Mouse (Mus musculus): ENCODE data around the gene Clrn2. TPM values are rescaled to one million over a fixed set of nuclear protein-coding genes. Genes with fewer than 3 reads are reported as not detected.

The Clrn2 gene
- total and polyA plus RNA-seq, 3 experiments: 0.33 TPM; not detected in 2

DNA sequence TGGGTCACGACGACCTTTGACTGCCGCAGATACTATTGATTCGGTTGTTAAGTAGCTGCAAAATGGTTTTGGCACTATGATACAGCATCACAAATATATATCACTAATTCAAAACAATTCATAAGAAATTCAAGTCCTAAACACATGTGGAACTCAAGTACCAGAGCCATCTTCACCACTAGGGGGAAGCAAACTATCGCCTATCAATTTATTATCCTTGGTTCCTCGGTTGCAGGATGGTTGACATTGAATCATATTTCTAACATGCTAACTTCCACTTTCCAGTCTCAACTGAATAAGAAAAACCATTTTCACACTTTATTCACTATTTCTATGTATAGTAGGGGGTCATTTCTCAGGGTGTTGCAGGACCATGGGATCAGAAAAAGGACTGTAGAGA is 20.7 kb downstream of the Clrn2 start:
- H3K4me3 ChIP-seq (ENCODE audit: low read depth, low read length): no peak overlapping the region
- no peaks in the 10 kb centered on the region for H3K4me1 ChIP-seq (ENCODE audit: insufficient read depth, low read depth, low read length)
- ATAC-seq (ENCODE audit: extremely low read depth, insufficient number of reproducible peaks, low FRiP score, poor library complexity, severe bottlenecking): peak; percentile 15; the same call in 1 of the 2 replicates
- no peaks in the 10 kb centered on the region for H3K9me3 ChIP-seq (replicated peaks)
- TF ChIP-seq GATA1 (IDR thresholded peaks at IDR 0.05; ENCODE audit: borderline replicate concordance, low read length) (no peak), GATA2 (IDR thresholded peaks at IDR 0.05; ENCODE audit: borderline replicate concordance, low read depth, low read length) (no peak), CTCF (IDR thresholded peaks at IDR 0.05; ENCODE audit: low read depth, low read length) (no peak), POLR2AphosphoS5 (IDR thresholded peaks at IDR 0.05; ENCODE audit: insufficient replicate concordance, low read depth, low read length) (no peak)
- no peaks in the 10 kb centered on the region for H3K36me3 ChIP-seq (replicated peaks)
- peak; percentile 24 for DNase-seq (ENCODE audit: low spot score)
- peaks cover 10% of the 10 kb centered on the region; the same call in 1 of the 2 replicates for H3K27me3 ChIP-seq (ENCODE audit: insufficient read depth, low read length)

DNA sequence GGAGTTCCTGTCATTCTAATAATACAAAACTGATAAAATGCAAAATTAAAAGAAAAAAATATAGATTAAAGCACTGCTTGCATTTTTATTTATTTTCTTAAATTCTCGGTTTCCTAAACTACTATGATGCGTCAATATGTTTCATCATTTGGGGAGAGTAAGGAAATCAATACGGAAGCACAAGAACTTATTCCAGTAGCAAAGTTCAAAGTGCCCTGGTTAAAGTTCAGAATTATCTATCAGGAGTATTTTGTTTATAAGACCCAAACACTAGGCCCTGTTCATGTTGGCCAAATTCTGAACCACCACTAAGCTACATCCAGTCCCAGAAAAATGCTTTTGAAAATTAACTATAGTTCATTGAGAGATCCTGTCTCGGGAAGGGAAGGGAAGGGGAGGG is 21.2 kb downstream of the Clrn2 start:
- no peak for TF ChIP-seq GATA1 (IDR thresholded peaks at IDR 0.05; ENCODE audit: borderline replicate concordance, low read length)
- TF ChIP-seq CTCF (IDR thresholded peaks at IDR 0.05; ENCODE audit: low read depth, low read length): no peak
- TF ChIP-seq POLR2AphosphoS5 (IDR thresholded peaks at IDR 0.05; ENCODE audit: insufficient replicate concordance, low read depth, low read length): no peak
- TF ChIP-seq TAL1 (conservative IDR thresholded peaks at IDR 0.05; ENCODE audit: low read depth, low read length): no peak
- TF ChIP-seq GATA2 (IDR thresholded peaks at IDR 0.05; ENCODE audit: borderline replicate concordance, low read depth, low read length): no peak
- Histone ChIP-seq H3K9me3 (replicated peaks) (no peaks in the 10 kb centered on the region), H3K4me3 (ENCODE audit: low read depth, low read length) (no peak overlapping the region), H3K4me1 (ENCODE audit: insufficient read depth, low read depth, low read length) (no peaks in the 10 kb centered on the region), H3K36me3 (replicated peaks) (no peaks in the 10 kb centered on the region), H3K27me3 (ENCODE audit: insufficient read depth, low read length) (peaks cover 10% of the 10 kb centered on the region; the same call in 1 of the 2 replicates)
- DNase-seq (ENCODE audit: low spot score) (no peak), ATAC-seq (ENCODE audit: extremely low read depth, insufficient number of reproducible peaks, low FRiP score, poor library complexity, severe bottlenecking) (no peak)

DNA sequence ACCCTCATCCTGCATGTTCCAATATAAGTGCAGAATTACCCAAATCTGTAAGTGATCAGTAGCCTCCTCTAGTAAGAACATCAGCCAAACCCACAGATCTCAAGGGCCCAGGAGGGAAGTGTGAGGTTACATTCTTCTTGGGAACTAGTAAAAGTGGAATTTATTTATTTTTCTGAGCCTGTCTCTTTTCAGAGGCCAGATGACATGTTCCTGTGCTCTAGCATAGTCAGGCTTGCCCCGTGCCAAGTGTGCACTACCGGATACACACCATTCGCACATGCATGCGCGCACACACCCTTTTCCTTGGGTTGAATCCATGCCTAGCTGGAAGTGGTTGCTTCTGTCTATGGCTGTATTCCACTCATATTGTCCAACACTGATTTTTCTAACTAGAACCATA is 22.2 kb downstream of the Clrn2 start:
- no peaks in the 10 kb centered on the region for H3K9me3 ChIP-seq (replicated peaks)
- H3K4me1 ChIP-seq (ENCODE audit: insufficient read depth, low read depth, low read length): no peaks in the 10 kb centered on the region
- ATAC-seq (ENCODE audit: extremely low read depth, insufficient number of reproducible peaks, low FRiP score, poor library complexity, severe bottlenecking) (no peak), DNase-seq (ENCODE audit: low spot score) (no peak)
- no peak for TF ChIP-seq GATA2 (IDR thresholded peaks at IDR 0.05; ENCODE audit: borderline replicate concordance, low read depth, low read length)
- no peak for TF ChIP-seq CTCF (IDR thresholded peaks at IDR 0.05; ENCODE audit: low read depth, low read length)
- TF ChIP-seq GATA1 (IDR thresholded peaks at IDR 0.05; ENCODE audit: borderline replicate concordance, low read length): no peak
- TF ChIP-seq POLR2AphosphoS5 (IDR thresholded peaks at IDR 0.05; ENCODE audit: insufficient replicate concordance, low read depth, low read length): no peak
- TF ChIP-seq TAL1 (conservative IDR thresholded peaks at IDR 0.05; ENCODE audit: low read depth, low read length): no peak
- no peak overlapping the region for H3K4me3 ChIP-seq (ENCODE audit: low read depth, low read length)
- no peaks in the 10 kb centered on the region for H3K36me3 ChIP-seq (replicated peaks)
- H3K27me3 ChIP-seq (ENCODE audit: insufficient read depth, low read length): peaks cover 15% of the 10 kb centered on the region; the same call in 1 of the 2 replicates

DNA sequence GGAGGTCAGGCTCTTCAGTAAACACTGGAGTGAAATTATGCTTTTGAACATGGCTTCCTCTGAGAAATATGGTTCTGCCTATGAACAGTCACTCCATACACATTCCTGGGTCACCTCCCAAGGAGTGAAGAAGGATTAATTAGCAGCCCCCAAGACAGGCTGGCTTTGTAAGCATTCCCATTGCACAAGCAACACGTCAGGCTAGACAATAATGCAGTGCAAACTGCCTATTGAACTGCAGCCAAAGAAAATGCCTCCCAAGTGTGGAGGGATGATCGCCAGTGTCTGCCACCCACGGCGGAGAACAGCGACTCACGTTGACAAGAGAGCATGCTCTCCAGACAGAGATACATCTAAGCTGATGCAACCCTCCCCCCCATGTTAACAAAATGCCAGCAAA is 22.7 kb downstream of the Clrn2 start:
- H3K27me3 ChIP-seq (ENCODE audit: insufficient read depth, low read length): peaks cover 15% of the 10 kb centered on the region; the same call in 1 of the 2 replicates
- TF ChIP-seq CTCF (IDR thresholded peaks at IDR 0.05; ENCODE audit: low read depth, low read length): no peak
- no peak for TF ChIP-seq GATA2 (IDR thresholded peaks at IDR 0.05; ENCODE audit: borderline replicate concordance, low read depth, low read length)
- no peak for TF ChIP-seq GATA1 (IDR thresholded peaks at IDR 0.05; ENCODE audit: borderline replicate concordance, low read length)
- TF ChIP-seq POLR2AphosphoS5 (IDR thresholded peaks at IDR 0.05; ENCODE audit: insufficient replicate concordance, low read depth, low read length): no peak
- TF ChIP-seq TAL1 (conservative IDR thresholded peaks at IDR 0.05; ENCODE audit: low read depth, low read length): no peak
- H3K36me3 ChIP-seq (replicated peaks): no peaks in the 10 kb centered on the region
- DNase-seq (ENCODE audit: low spot score) (no peak), ATAC-seq (ENCODE audit: extremely low read depth, insufficient number of reproducible peaks, low FRiP score, poor library complexity, severe bottlenecking) (no peak)
- no peaks in the 10 kb centered on the region for H3K4me1 ChIP-seq (ENCODE audit: insufficient read depth, low read depth, low read length)
- no peak overlapping the region for H3K4me3 ChIP-seq (ENCODE audit: low read depth, low read length)
- H3K9me3 ChIP-seq (replicated peaks): no peaks in the 10 kb centered on the region

DNA sequence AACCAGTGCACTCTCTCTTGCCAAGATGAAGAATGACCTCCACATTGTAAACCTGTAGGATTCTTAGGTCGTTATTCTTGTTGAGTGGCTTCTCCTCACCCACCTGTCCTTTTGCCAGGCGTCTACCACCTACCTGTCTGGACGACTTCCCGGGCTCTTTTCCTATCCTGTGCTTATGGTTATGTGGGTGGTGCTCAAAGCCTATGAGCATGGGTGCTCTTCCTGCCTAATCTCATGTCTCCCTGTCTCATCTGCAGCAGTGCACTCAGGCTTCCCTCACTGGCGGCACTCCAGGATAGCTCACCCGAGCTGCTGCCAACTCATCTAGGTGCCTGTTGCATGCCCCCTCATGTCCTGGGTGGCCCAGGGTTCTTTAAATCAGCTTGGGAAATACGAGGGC is 24.1 kb downstream of the Clrn2 start:
- Histone ChIP-seq H3K4me3 (ENCODE audit: low read depth, low read length) (no peak overlapping the region), H3K27me3 (ENCODE audit: insufficient read depth, low read length) (peaks cover 15% of the 10 kb centered on the region), H3K4me1 (ENCODE audit: insufficient read depth, low read depth, low read length) (no peaks in the 10 kb centered on the region), H3K9me3 (replicated peaks) (no peaks in the 10 kb centered on the region), H3K36me3 (replicated peaks) (no peaks in the 10 kb centered on the region)
- ATAC-seq (ENCODE audit: extremely low read depth, insufficient number of reproducible peaks, low FRiP score, poor library complexity, severe bottlenecking): no peak
- no peak for DNase-seq (ENCODE audit: low spot score)
- no peak for TF ChIP-seq POLR2AphosphoS5 (IDR thresholded peaks at IDR 0.05; ENCODE audit: insufficient replicate concordance, low read depth, low read length)
- TF ChIP-seq TAL1 (conservative IDR thresholded peaks at IDR 0.05; ENCODE audit: low read depth, low read length): no peak
- TF ChIP-seq GATA1 (IDR thresholded peaks at IDR 0.05; ENCODE audit: borderline replicate concordance, low read length): no peak

DNA sequence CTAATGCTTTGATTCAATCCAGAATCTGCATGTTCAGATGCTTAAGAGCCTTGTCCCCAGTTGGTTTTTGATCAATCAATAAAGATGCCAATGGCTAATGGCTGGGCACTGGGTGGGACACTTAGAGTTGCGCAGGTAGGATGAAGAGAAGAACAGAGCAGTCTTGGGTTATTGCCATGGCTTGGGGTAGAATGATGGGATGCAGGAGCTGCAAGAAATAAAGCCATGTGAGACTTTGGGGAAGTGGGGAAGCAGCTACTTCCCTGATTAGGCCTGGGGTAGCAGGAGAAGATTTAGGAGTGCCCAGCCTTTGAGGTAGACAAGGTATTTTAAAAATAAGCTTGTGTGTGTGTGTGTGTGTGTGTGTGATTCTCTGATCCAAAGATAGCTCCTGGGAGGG is 26.5 kb downstream of the Clrn2 start:
- H3K36me3 ChIP-seq (replicated peaks): no peaks in the 10 kb centered on the region
- ATAC-seq (ENCODE audit: extremely low read depth, insufficient number of reproducible peaks, low FRiP score, poor library complexity, severe bottlenecking): no peak
- peaks cover 20% of the 10 kb centered on the region for H3K27me3 ChIP-seq (ENCODE audit: insufficient read depth, low read length)
- H3K9me3 ChIP-seq (replicated peaks): no peaks in the 10 kb centered on the region
- H3K4me3 ChIP-seq (ENCODE audit: low read depth, low read length): no peak overlapping the region
- H3K4me1 ChIP-seq (ENCODE audit: insufficient read depth, low read depth, low read length): no peaks in the 10 kb centered on the region
- TF ChIP-seq GATA2 (IDR thresholded peaks at IDR 0.05; ENCODE audit: borderline replicate concordance, low read depth, low read length) (no peak), POLR2AphosphoS5 (IDR thresholded peaks at IDR 0.05; ENCODE audit: insufficient replicate concordance, low read depth, low read length) (no peak), TAL1 (conservative IDR thresholded peaks at IDR 0.05; ENCODE audit: low read depth, low read length) (no peak), GATA1 (IDR thresholded peaks at IDR 0.05; ENCODE audit: borderline replicate concordance, low read length) (no peak), CTCF (IDR thresholded peaks at IDR 0.05; ENCODE audit: low read depth, low read length) (no peak)
- DNase-seq (ENCODE audit: low spot score): no peak

Measured in G1E (cell line).